Mouse (Mus musculus): Measurements from ENCODE around the gene Cx3cr1.

DNA sequence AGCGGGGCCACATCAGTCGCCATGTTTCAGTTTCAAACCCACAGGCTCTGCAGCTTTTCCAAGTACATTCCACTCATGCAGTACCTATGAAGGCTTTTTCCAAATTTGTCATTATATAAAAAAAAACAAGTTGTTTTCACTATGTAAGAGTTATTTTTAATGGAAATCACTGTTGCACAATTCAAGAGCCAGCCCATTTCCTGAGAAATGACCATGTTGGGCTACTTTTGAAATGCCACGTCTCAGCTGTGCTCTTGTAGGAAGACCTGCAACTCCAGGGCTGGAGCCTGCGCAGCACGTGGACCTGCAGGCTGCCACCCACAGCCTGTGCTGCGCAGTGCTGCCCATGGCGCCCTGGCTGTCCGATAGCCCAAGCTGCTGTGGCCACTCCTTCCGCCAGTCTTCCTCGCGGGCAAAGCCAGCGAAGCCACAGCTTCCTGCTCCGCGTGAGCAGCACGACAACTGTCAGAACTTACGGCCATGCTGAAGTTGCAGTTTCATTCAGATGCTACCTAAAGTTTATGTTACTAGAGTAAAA, 144.5 kb downstream of the Cx3cr1 start:
- TF ChIP-seq CTCF (IDR thresholded peaks at IDR 0.05) (0 out of 2 replicates have a peak, but pooled peaks have one; percentile 20), EP300 (IDR thresholded peaks at IDR 0.05) (peak; percentile 68)

Measured in lung, postnatal 0 days (tissue).